Mouse (Mus musculus) embryonic facial prominence, embryonic 13.5 days (tissue): Measurements from ENCODE around the gene Babam2. TPM values are rescaled to one million over a fixed set of nuclear protein-coding genes. Genes with fewer than 3 reads are reported as not detected.

Experiments
- ATAC-seq: fragments of 200-750 bp; cut with Nextera tagmentation; 2 replicates; pipeline ENCODE4 v1.8.0; 2017; ENCODE audit warnings: low read depth; ENCODE audit not compliant: insufficient number of reproducible peaks, insufficient read depth, low FRiP score, low TSS enrichment
- H3K27ac ChIP-seq: fragments of 300-500 bp; sonication (generic); 2 replicates; pipeline ENCODE4 v1.5.1; 2015; ENCODE audit warnings: moderate library complexity, mild to moderate bottlenecking, inconsistent platforms
- H3K27me3 ChIP-seq: fragments of 300-500 bp; sonication (generic); 2 replicates; pipeline ENCODE4 v1.6.1; 2015; ENCODE audit warnings: mild to moderate bottlenecking, inconsistent platforms
- H3K36me3 ChIP-seq: fragments of 300-500 bp; sonication (generic); 2 replicates; pipeline ENCODE4 v1.6.1; 2015; ENCODE audit warnings: mild to moderate bottlenecking, inconsistent platforms
- H3K4me1 ChIP-seq: fragments of 300-500 bp; sonication (generic); 2 replicates; pipeline ENCODE4 v1.6.1; 2015; ENCODE audit warnings: inconsistent platforms
- H3K4me2 ChIP-seq: fragments of 300-500 bp; sonication (generic); 2 replicates; pipeline ENCODE4 v1.6.1; 2015; ENCODE audit warnings: moderate library complexity, mild to moderate bottlenecking, inconsistent platforms
- H3K4me3 ChIP-seq: fragments of 300-500 bp; sonication (generic); 2 replicates; pipeline ENCODE4 v1.5.1; 2015; ENCODE audit warnings: mild to moderate bottlenecking, inconsistent platforms
- H3K9ac ChIP-seq: fragments of 300-500 bp; sonication (generic); 2 replicates; pipeline ENCODE4 v1.6.1; 2015; ENCODE audit warnings: mild to moderate bottlenecking, inconsistent platforms
- H3K9me3 ChIP-seq: fragments of 300-500 bp; sonication (generic); 2 replicates; pipeline ENCODE4 v1.6.1; 2016; ENCODE audit warnings: inconsistent platforms
- WGBS: fragments of 180-500 bp; shearing (Covaris S2); methylation state at CpG from one replicate; pipeline ENCODE4 v1.1.7; 2015; ENCODE audit warnings: mixed read lengths; 5-methylcytosine and 5-hydroxymethylcytosine counted together
- polyA plus RNA-seq: library from polyadenylated mRNA; unstranded; fragments of >200 nt; fragmentation: Nextera tagmentation; extraction: Ambion mirVana; gene quantifications from 2 replicates; pipeline ENCODE4 v1.2.1, GENCODE M21; 2015

Gene Babam2
- polyA plus RNA-seq, 1 experiment from 2014 or later: 50.1 TPM

DNA sequence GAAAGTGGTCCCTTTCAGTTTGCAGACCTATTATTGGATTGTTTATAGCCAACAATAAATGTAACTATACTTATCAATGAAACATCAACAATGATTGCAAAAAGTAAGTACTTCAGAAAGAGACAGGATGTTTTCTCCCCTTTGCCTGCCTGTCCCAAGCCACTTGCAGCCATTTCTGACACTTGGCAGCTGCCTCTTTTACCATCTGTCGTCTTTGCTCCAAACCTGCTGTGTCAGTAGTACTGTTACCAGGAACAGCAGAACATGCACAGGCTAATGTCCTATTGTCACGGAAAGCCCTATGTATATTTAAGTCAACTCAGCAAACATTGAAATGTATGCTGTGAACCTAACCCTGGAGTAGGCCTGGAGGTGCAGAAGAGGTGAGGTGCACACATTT lies 339.4 kb downstream of the Babam2 start:
- ATAC-seq: no peak
- no peak overlapping the region for H3K27ac ChIP-seq
- H3K9ac ChIP-seq: no peak overlapping the region
- 74% methylated on average over 2 of the region's 2 CpGs for WGBS
- no peaks in the 10 kb centered on the region for H3K27me3 ChIP-seq
- no peaks in the 10 kb centered on the region for H3K9me3 ChIP-seq
- no peaks in the 10 kb centered on the region for H3K36me3 ChIP-seq
- H3K4me2 ChIP-seq: no peak overlapping the region
- H3K4me1 ChIP-seq: no peaks in the 10 kb centered on the region
- H3K4me3 ChIP-seq: no peak overlapping the region

DNA sequence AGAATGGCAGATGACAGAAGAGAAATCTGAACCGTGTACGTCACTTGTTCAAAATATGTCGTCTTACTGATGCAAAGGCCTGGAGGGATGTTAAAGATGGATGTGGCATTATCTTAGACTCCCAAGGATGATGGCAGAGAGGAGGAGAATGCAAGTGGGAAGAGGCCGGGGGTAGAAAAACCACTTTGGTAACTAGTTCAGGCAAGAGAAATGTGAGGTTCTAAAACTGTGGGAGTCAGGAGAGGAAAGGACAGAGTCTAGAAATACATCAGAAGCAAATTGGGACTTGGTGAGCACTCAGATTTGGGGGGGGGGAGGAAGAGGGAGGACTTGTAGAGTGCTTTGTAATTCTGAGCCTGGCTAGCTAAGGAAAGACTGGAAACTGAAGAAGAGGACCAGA lies 340.1 kb downstream of the Babam2 start:
- H3K4me1 ChIP-seq: no peaks in the 10 kb centered on the region
- ATAC-seq: no peak
- H3K4me2 ChIP-seq: no peak overlapping the region
- no peak overlapping the region for H3K27ac ChIP-seq
- no peaks in the 10 kb centered on the region for H3K27me3 ChIP-seq
- 84% methylated on average over 4 of the region's 4 CpGs for WGBS
- no peaks in the 10 kb centered on the region for H3K9me3 ChIP-seq
- no peaks in the 10 kb centered on the region for H3K36me3 ChIP-seq
- H3K9ac ChIP-seq: no peak overlapping the region
- no peak overlapping the region for H3K4me3 ChIP-seq

DNA sequence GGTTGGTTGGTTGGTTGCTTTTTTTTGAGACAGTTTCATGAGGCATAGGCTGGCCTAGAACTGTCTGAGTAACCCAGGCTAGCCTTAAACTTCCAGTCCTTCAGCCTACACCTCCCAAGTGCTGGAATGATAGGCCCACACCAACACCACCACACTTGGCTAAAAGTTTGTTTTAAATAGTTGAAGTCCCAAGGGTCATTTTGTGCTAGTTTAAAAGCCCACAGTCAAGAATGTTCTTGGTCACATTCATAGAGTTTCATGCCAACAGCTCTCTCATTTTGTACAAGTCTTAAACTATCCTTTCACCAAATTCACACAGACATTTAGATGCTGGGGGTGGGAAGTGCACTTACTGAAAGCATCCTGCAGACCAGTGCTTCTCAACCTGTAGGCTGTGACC lies 341.5 kb downstream of the Babam2 start:
- no peaks in the 10 kb centered on the region for H3K9me3 ChIP-seq
- no peak overlapping the region for H3K4me3 ChIP-seq
- ATAC-seq: no peak
- H3K9ac ChIP-seq: no peak overlapping the region
- no peaks in the 10 kb centered on the region for H3K27me3 ChIP-seq
- peaks cover 4% of the 10 kb centered on the region; the same call in 1 of the 2 replicates for H3K4me1 ChIP-seq
- H3K36me3 ChIP-seq: no peaks in the 10 kb centered on the region
- no peak overlapping the region for H3K27ac ChIP-seq
- H3K4me2 ChIP-seq: no peak overlapping the region

GRCm38 (mm10) chr5:32039511-32039910 lies 342.0 kb downstream of the Babam2 start:
- H3K9ac ChIP-seq: no peak overlapping the region
- no peaks in the 10 kb centered on the region for H3K36me3 ChIP-seq
- no peak for ATAC-seq
- H3K4me3 ChIP-seq: no peak overlapping the region
- no peaks in the 10 kb centered on the region for H3K9me3 ChIP-seq
- no peaks in the 10 kb centered on the region for H3K27me3 ChIP-seq
- no peak overlapping the region for H3K4me2 ChIP-seq
- WGBS: 83% methylated on average over 3 of the region's 3 CpGs
- no peak overlapping the region for H3K27ac ChIP-seq
- H3K4me1 ChIP-seq: peaks cover 5% of the 10 kb centered on the region; the same call in 1 of the 2 replicates

- no peaks in the 10 kb centered on the region for H3K27me3 ChIP-seq
- H3K36me3 ChIP-seq: no peaks in the 10 kb centered on the region
- H3K9ac ChIP-seq: no peak overlapping the region
- H3K4me3 ChIP-seq: no peak overlapping the region
- ATAC-seq: no peak
- H3K4me1 ChIP-seq: peaks cover 5% of the 10 kb centered on the region; the same call in 1 of the 2 replicates
- 62% methylated on average over 7 of the region's 7 CpGs for WGBS
- H3K4me2 ChIP-seq: no peak overlapping the region
- no peaks in the 10 kb centered on the region for H3K9me3 ChIP-seq
- H3K27ac ChIP-seq: no peak overlapping the region
These were observed 345.7 kb downstream of the Babam2 start for GRCm38 (mm10) chr5:32043153-32043552.

- ATAC-seq: no peak
- Histone ChIP-seq H3K36me3 (no peaks in the 10 kb centered on the region), H3K4me2 (no peak overlapping the region), H3K4me3 (no peak overlapping the region), H3K27me3 (no peaks in the 10 kb centered on the region), H3K9ac (no peak overlapping the region), H3K27ac (no peak overlapping the region), H3K9me3 (no peaks in the 10 kb centered on the region), H3K4me1 (peaks cover 5% of the 10 kb centered on the region; the same call in 1 of the 2 replicates)
These were observed 346.5 kb downstream of the Babam2 start for GRCm38 (mm10) chr5:32043996-32044395.

DNA sequence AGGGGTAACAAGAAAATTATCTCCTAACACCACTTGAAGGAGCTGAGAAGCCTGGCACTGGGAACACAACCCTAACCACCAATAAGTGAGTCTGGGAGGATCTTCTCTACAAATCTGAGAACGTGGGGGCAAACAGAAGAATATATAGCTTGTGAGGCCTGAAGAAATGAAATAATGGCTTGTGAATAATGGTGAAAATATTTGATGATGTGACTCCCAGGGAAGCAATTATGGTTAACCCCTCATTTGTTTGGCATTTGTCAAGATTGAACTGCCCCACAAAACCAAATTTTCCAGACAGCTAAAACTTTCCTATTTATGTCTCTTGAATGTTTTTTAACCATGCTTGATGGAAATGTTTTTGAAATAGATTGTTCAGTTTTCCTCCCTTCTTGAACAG lies 354.4 kb downstream of the Babam2 start:
- H3K9me3 ChIP-seq: no peaks in the 10 kb centered on the region
- H3K27me3 ChIP-seq: no peaks in the 10 kb centered on the region
- H3K27ac ChIP-seq: no peak overlapping the region
- H3K9ac ChIP-seq: no peak overlapping the region
- no peak overlapping the region for H3K4me2 ChIP-seq
- 50% methylated on average over 1 of the region's 1 CpGs for WGBS
- no peak for ATAC-seq
- peaks cover 14% of the 10 kb centered on the region for H3K4me1 ChIP-seq
- no peak overlapping the region for H3K4me3 ChIP-seq
- H3K36me3 ChIP-seq: no peaks in the 10 kb centered on the region

DNA sequence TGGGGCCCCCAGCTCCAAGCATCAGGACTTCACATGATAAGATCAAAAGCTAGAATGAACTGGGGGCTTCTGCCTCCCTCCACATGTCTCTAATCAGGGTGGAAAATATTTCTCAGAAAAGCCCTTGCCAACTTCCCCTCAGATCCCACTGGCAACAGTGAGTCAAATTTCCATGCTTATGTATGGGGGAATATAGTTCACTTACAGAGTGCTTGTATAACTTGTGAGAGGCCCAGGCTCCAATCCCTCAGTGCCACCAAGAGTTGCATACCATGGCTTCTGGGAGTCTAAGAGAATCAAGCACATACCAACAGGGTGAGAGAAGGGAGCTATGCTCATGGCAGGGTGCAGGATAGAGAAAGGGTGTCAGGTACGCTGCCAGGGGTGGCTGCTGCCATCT lies 355.0 kb downstream of the Babam2 start:
- Histone ChIP-seq H3K9ac (no peak overlapping the region), H3K27me3 (no peaks in the 10 kb centered on the region), H3K4me1 (peaks cover 14% of the 10 kb centered on the region), H3K9me3 (no peaks in the 10 kb centered on the region), H3K27ac (peak overlapping the region; percentile 85), H3K4me3 (no peak overlapping the region), H3K4me2 (no peak overlapping the region), H3K36me3 (no peaks in the 10 kb centered on the region)
- whole genome bisulfite sequencing: 89% methylated on average over 1 of the region's 1 CpGs
- ATAC-seq: no peak

GRCm38 (mm10) chr5:32053476-32053875 lies 356.0 kb downstream of the Babam2 start:
- H3K36me3 ChIP-seq: no peaks in the 10 kb centered on the region
- H3K4me2 ChIP-seq: no peak overlapping the region
- WGBS: 78% methylated on average over 8 of the region's 8 CpGs
- peaks cover 15% of the 10 kb centered on the region for H3K4me1 ChIP-seq
- no peaks in the 10 kb centered on the region for H3K9me3 ChIP-seq
- no peak overlapping the region for H3K9ac ChIP-seq
- no peak overlapping the region for H3K4me3 ChIP-seq
- H3K27ac ChIP-seq: 0 out of 2 replicates have a peak overlapping the region, but pooled peaks have one; percentile 85
- no peak for ATAC-seq
- no peaks in the 10 kb centered on the region for H3K27me3 ChIP-seq

DNA sequence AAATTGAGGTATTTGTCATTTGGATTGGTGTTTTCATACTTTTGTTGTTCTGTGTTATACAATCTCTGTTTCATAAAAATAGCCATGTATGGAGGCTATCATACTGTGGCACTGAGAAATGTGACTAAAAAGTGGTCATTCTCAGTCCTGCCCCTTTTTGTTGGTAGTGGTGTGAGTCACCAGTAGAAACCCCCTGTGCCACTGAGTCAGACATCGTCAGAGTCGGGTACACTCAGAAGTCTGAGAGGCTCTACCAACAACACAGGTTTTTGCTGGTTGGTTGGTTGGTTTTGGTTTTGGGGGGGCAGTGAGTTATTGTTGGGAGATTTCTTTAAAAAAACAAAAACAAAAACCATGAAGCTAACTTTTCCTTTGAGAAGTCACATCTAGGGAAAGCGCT lies 358.2 kb downstream of the Babam2 start:
- Histone ChIP-seq H3K4me2 (no peak overlapping the region), H3K9me3 (no peaks in the 10 kb centered on the region), H3K27ac (no peak overlapping the region), H3K36me3 (no peaks in the 10 kb centered on the region), H3K4me1 (peaks cover 28% of the 10 kb centered on the region), H3K9ac (no peak overlapping the region), H3K27me3 (no peaks in the 10 kb centered on the region), H3K4me3 (no peak overlapping the region)
- 66% methylated on average over 3 of the region's 3 CpGs for WGBS
- ATAC-seq: no peak

GRCm38 (mm10) chr5:32056126-32056525 lies 358.6 kb downstream of the Babam2 start:
- H3K9ac ChIP-seq: no peak overlapping the region
- H3K27me3 ChIP-seq: no peaks in the 10 kb centered on the region
- peaks cover 28% of the 10 kb centered on the region for H3K4me1 ChIP-seq
- H3K4me2 ChIP-seq: no peak overlapping the region
- H3K9me3 ChIP-seq: no peaks in the 10 kb centered on the region
- no peak overlapping the region for H3K4me3 ChIP-seq
- no peaks in the 10 kb centered on the region for H3K36me3 ChIP-seq
- WGBS: 64% methylated on average over 1 of the region's 1 CpGs
- no peak for ATAC-seq
- H3K27ac ChIP-seq: 0 out of 2 replicates have a peak overlapping the region, but pooled peaks have one; percentile 28

- H3K27ac ChIP-seq: peak overlapping the region; percentile 81
- no peak overlapping the region for H3K4me2 ChIP-seq
- H3K36me3 ChIP-seq: no peaks in the 10 kb centered on the region
- WGBS: 48% methylated on average over 8 of the region's 8 CpGs
- no peak overlapping the region for H3K9ac ChIP-seq
- H3K4me1 ChIP-seq: peaks cover 14% of the 10 kb centered on the region
- H3K9me3 ChIP-seq: no peaks in the 10 kb centered on the region
- no peak overlapping the region for H3K4me3 ChIP-seq
- no peak for ATAC-seq
- no peaks in the 10 kb centered on the region for H3K27me3 ChIP-seq
These were observed 361.2 kb downstream of the Babam2 start for GRCm38 (mm10) chr5:32058481-32059253.
